Mouse (Mus musculus) CH12.LX (cell line): ENCODE results near the gene Usp25.

Experiments
- BHLHE40 ChIP-seq: IDR thresholded peaks from 2 replicates; pipeline ENCODE4 v1.6.1; 2011; ENCODE audit warnings: mild to moderate bottlenecking, low read depth, low read length, improper control_type of control experiment
- CTCF ChIP-seq, 2 experiments: IDR thresholded peaks in 1 of 2; conservative IDR thresholded peaks in 1 of 2; 2 replicates each; pipeline ENCODE4 v1.5.1; 2011 to 2012; ENCODE audit warnings: low read depth in 2 of 2, low read length in 2 of 2, improper control_type of control experiment in 1 of 2, inconsistent platforms in 1 of 2, mild to moderate bottlenecking in 1 of 2, moderate library complexity in 1 of 2
- E2F4 ChIP-seq: IDR thresholded peaks from 2 replicates; pipeline ENCODE4 v1.6.1; 2011; ENCODE audit warnings: low read depth, low read length, improper control_type of control experiment; ENCODE audit not compliant: insufficient replicate concordance
- EP300 ChIP-seq: IDR thresholded peaks from 2 replicates; pipeline ENCODE4 v1.6.1; 2011; ENCODE audit warnings: low read length, improper control_type of control experiment
- KAT2A ChIP-seq: IDR thresholded peaks from 2 replicates; pipeline ENCODE4 v1.6.1; 2012; ENCODE audit warnings: low read length, improper control_type of control experiment, inconsistent platforms; ENCODE audit not compliant: insufficient replicate concordance
- NELFE ChIP-seq: IDR thresholded peaks from 2 replicates; pipeline ENCODE4 v1.6.1; 2011; ENCODE audit warnings: low read depth, low read length, improper control_type of control experiment
- POLR2A ChIP-seq: IDR thresholded peaks from 2 replicates; pipeline ENCODE4 v1.6.1; 2011; ENCODE audit warnings: low read depth, mild to moderate bottlenecking, improper control_type of control experiment, low read length
- ZKSCAN1 ChIP-seq: IDR thresholded peaks from 2 replicates; pipeline ENCODE4 v1.6.1; 2012; ENCODE audit warnings: low read depth, inconsistent platforms, low read length, improper control_type of control experiment, borderline replicate concordance
- ZNF384 ChIP-seq: IDR thresholded peaks from 2 replicates; pipeline ENCODE4 v1.6.1; 2012; ENCODE audit warnings: low read depth, low read length, improper control_type of control experiment, inconsistent platforms

GRCm38 (mm10) chr16:77111268-77111667 is 97.8 kb downstream of the Usp25 start:
- TF ChIP-seq CTCF (conservative IDR thresholded peaks at IDR 0.05 in 1 of 2, IDR thresholded peaks at IDR 0.05 in 1 of 2; ENCODE audit: low read depth in 2 of 2, low read length in 2 of 2) (no peak), EP300 (no peak), KAT2A (no peak), BHLHE40 (no peak), ZNF384 (no peak), NELFE (no peak), POLR2A (no peak), ZKSCAN1 (no peak), E2F4 (no peak)
